Mouse (Mus musculus) frontal cortex, postnatal 36 days (tissue): ENCODE results near the gene Runx1.

Source experiments
- DNase-seq, 2 experiments: peaks; one replicate each; pipeline ENCODE4 v3.0.0; 2022; ENCODE audit warnings: low spot score in 2 of 2

Gene Runx1

GRCm38 (mm10) chr16:92826683-92827082 is 734 bp upstream of the Runx1 start:
- no peak for DNase-seq

- no peak for DNase-seq
Measured at GRCm38 (mm10) chr16:92825204-92825843, 625 bp downstream of the Runx1 start.

- no peak for DNase-seq
Measured at GRCm38 (mm10) chr16:92824723-92825203, 1.2 kb downstream of the Runx1 start.

- no peak for DNase-seq
Measured at GRCm38 (mm10) chr16:92824003-92824722, 1.8 kb downstream of the Runx1 start.

GRCm38 (mm10) chr16:92823381-92823862 is 2.5 kb downstream of the Runx1 start:
- no peak for DNase-seq

- DNase-seq = no peak
Measured at GRCm38 (mm10) chr16:92822676-92823075, 3.3 kb downstream of the Runx1 start.

- no peak for DNase-seq
Measured at GRCm38 (mm10) chr16:92821938-92822629, 3.9 kb downstream of the Runx1 start.

GRCm38 (mm10) chr16:92821596-92821937 is 4.4 kb downstream of the Runx1 start:
- DNase-seq = no peak

- DNase-seq = no peak
Measured at GRCm38 (mm10) chr16:92820451-92820850, 5.5 kb downstream of the Runx1 start.

- DNase-seq = no peak
Measured at GRCm38 (mm10) chr16:92818480-92819269, 7.3 kb downstream of the Runx1 start.

- no peak for DNase-seq
Measured at GRCm38 (mm10) chr16:92816092-92816491, 9.9 kb downstream of the Runx1 start.

GRCm38 (mm10) chr16:92815195-92815527 is 10.8 kb downstream of the Runx1 start:
- DNase-seq = no peak

GRCm38 (mm10) chr16:92814366-92815194 is 11.4 kb downstream of the Runx1 start:
- no peak for DNase-seq

GRCm38 (mm10) chr16:92812405-92812804 is 13.5 kb downstream of the Runx1 start:
- no peak for DNase-seq

- no peak for DNase-seq
Measured at GRCm38 (mm10) chr16:92810568-92811240, 15.2 kb downstream of the Runx1 start.

GRCm38 (mm10) chr16:92807772-92808171 is 18.2 kb downstream of the Runx1 start:
- DNase-seq = no peak

- no peak for DNase-seq
Measured at GRCm38 (mm10) chr16:92803076-92803580, 22.8 kb downstream of the Runx1 start.

- DNase-seq = no peak
Measured at GRCm38 (mm10) chr16:92801567-92801966, 24.4 kb downstream of the Runx1 start.

GRCm38 (mm10) chr16:92800845-92801244 is 25.1 kb downstream of the Runx1 start:
- no peak for DNase-seq

GRCm38 (mm10) chr16:92799940-92800339 is 26.0 kb downstream of the Runx1 start:
- no peak for DNase-seq
